Mouse (Mus musculus): Measurements from ENCODE around the gene Ube3a.

The Ube3a gene

DNA sequence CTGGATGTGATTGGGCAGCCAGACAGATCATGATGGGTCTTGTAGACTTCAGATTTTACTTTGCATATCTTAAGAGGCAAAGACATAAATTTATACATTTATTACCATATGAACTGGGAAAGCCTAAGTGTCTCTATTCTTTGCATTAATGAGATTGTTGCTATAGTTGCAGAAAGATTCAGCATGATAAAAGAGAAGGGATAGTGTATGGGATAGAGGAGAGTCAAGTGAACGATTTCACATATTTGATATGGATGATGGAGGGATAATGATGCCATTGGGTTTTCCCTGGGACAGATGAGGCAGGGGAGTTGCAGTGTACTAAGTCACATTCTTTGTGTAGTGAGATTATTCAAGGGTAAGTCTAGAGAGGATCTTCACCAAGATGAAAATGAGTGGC, 84.0 kb downstream of the Ube3a start:
- no peak for DNase-seq (ENCODE audit: low read depth, low spot score)
- Histone ChIP-seq H3K36me3 (ENCODE audit: control insufficient read depth, insufficient read depth, low read length, poor library complexity, severe bottlenecking) (no peaks in the 10 kb centered on the region), H3K27me3 (ENCODE audit: control insufficient read depth, insufficient read depth, low read length, poor library complexity, severe bottlenecking) (no peaks in the 10 kb centered on the region)

DNA sequence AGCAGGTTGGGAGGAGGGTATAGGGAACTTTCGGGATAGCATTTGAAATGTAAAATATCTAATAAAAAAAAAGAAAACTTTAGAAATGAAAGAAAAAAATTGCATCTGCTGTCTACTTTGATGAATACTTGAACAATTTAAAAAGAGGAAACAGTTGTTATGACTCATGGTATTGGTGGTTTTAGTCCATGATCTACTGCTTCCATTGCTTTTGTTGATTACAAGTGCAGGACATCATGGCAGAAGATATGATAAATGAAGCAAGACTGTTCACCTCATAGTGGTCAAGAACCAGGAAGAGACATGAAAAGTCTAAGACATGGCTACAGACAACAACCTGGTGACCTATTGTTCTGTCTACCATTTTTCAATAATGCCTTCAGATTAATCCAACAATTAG, 94.2 kb downstream of the Ube3a start:
- Histone ChIP-seq H3K36me3 (ENCODE audit: control insufficient read depth, insufficient read depth, low read length, poor library complexity, severe bottlenecking) (no peaks in the 10 kb centered on the region), H3K27me3 (ENCODE audit: control insufficient read depth, insufficient read depth, low read length, poor library complexity, severe bottlenecking) (no peaks in the 10 kb centered on the region)
- no peak for DNase-seq (ENCODE audit: low read depth, low spot score)

Data from splenic B cell, adult 2 months (primary cell).